Mouse (Mus musculus): Measurements from ENCODE around the gene Clstn3.

DNA sequence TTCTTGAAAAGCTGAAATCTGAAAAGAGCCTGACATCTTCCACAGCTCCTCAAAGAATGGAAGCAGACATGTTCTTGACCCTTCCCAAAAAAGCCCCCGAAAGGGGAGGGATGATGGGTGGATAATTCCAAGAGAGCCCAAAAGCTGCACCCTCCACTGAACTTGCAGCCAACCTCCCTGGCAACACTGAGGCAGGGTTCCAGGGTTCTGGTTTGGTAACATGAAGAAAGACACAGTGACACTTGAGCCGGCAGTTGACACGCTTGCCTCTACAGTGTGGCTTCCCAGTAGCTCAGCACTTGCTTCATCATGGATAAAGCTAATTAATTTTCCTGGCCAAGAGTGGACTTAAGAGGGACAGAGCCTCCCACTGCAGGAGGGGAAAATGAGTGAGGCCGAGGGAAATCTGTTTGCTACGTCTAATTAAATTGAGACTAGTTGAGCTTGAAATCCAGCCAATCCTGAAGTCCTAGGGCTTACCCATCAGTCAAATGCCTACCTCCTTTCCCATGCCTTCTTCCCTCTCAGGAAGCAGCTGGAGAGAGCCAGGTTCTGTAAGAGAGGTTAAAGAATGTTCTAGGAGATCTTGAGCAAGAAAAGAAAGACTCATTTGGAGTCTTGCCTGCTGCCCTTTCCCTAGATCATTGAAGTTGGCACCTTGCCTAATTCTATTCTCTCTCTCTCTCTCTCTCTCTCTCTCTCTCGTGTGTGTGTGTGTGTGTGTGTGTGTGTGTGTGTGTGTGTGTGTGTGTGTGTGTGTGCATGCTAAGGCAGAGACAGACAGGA, 36.6 kb downstream of the Clstn3 start:
- no peak for TF ChIP-seq CTCF (IDR thresholded peaks at IDR 0.05; ENCODE audit: borderline replicate concordance, insufficient read depth, low read depth, low read length)
- no peak for TF ChIP-seq POLR2A (IDR thresholded peaks at IDR 0.05; ENCODE audit: borderline replicate concordance, insufficient read depth, low read length)

Measured in cerebellum, adult 2 months (tissue).